Mouse (Mus musculus) stomach, embryonic 14.5 days (tissue): Measurements from ENCODE around the gene Cd4. TPM values are rescaled to one million over a fixed set of nuclear protein-coding genes. Genes with fewer than 3 reads are reported as not detected.

ENCODE experiments used
- ATAC-seq: fragments of 200-750 bp; cut with Nextera tagmentation; 2 replicates; pipeline ENCODE4 v1.8.0; 2017; ENCODE audit warnings: low read depth, moderate TSS enrichment; ENCODE audit not compliant: insufficient number of reproducible peaks, insufficient read depth, low FRiP score
- H3K27ac ChIP-seq: fragments of 300-500 bp; sonication (generic); 2 replicates; pipeline ENCODE4 v1.5.1; 2014; ENCODE audit warnings: mild to moderate bottlenecking, low read length, moderate library complexity, mixed read lengths
- H3K27me3 ChIP-seq: fragments of 300-500 bp; sonication (generic); 2 replicates; pipeline ENCODE4 v1.6.1; 2014; ENCODE audit warnings: low read length, control low read depth, mixed read lengths; ENCODE audit not compliant: control insufficient read depth, insufficient read depth
- H3K36me3 ChIP-seq: fragments of 300-500 bp; sonication (generic); 2 replicates; pipeline ENCODE4 v1.6.1; 2014; ENCODE audit warnings: mild to moderate bottlenecking, control low read depth, low read length, moderate library complexity, mixed read lengths; ENCODE audit not compliant: control insufficient read depth, insufficient read depth
- H3K4me1 ChIP-seq: fragments of 300-500 bp; sonication (generic); 2 replicates; pipeline ENCODE4 v1.6.1; 2014; ENCODE audit warnings: low read length, control low read depth, mixed read lengths; ENCODE audit not compliant: control insufficient read depth, insufficient read depth
- H3K4me2 ChIP-seq: fragments of 300-500 bp; sonication (generic); replicated peaks from 2 replicates; pipeline ENCODE4 v1.6.1; 2014; ENCODE audit warnings: low read depth, low read length, control low read depth
- H3K4me3 ChIP-seq: fragments of 300-500 bp; sonication (generic); 2 replicates; pipeline ENCODE4 v1.5.1; 2014; ENCODE audit warnings: low read depth, low read length, control low read depth
- H3K9ac ChIP-seq: fragments of 300-500 bp; sonication (generic); replicated peaks from 2 replicates; pipeline ENCODE4 v1.6.1; 2014; ENCODE audit warnings: low read depth, mild to moderate bottlenecking, control low read depth, low read length, moderate library complexity, mixed read lengths
- H3K9me3 ChIP-seq: fragments of 300-500 bp; sonication (generic); 2 replicates; pipeline ENCODE4 v1.6.1; 2016; ENCODE audit warnings: low read depth, low read length, control low read depth; ENCODE audit not compliant: control insufficient read depth
- WGBS: fragments of 180-500 bp; shearing (Covaris S2); extraction: QIAGEN DNeasy Blood & Tissue Kit; methylation state at CpG from one replicate; pipeline ENCODE4 v1.1.7; 2014; 5-methylcytosine and 5-hydroxymethylcytosine counted together
- polyA plus RNA-seq: library from polyadenylated mRNA; unstranded; fragments of >200 nt; fragmentation: Nextera tagmentation; extraction: Ambion mirVana; gene quantifications from 2 replicates; pipeline ENCODE4 v1.2.1, GENCODE M21; 2014

The Cd4 gene
- polyA plus RNA-seq = 0.28 and 0.43 TPM in 2 replicates

GRCm38 (mm10) chr6:124887986-124888385, at the start of gene Cd4:
Gene Cd4, minus strand, starts transcription at chr6:124888221.
- ATAC-seq = no peak
- 73% methylated on average over 9 of the region's 9 CpGs for WGBS

GRCm38 (mm10) chr6:124937493-124937892, 49.5 kb upstream of the Cd4 start:
- Histone ChIP-seq H3K27ac (no peak overlapping the region), H3K9me3 (no peaks in the 10 kb centered on the region), H3K4me2 (no peak overlapping the region), H3K27me3 (no peaks in the 10 kb centered on the region), H3K4me3 (no peak overlapping the region), H3K9ac (no peak overlapping the region), H3K4me1 (peaks cover 4% of the 10 kb centered on the region), H3K36me3 (peaks cover 53% of the 10 kb centered on the region)
- 70% methylated on average over 2 of the region's 2 CpGs for WGBS
- ATAC-seq = no peak

More at GRCm38 (mm10) chr6:124887986-124888385, at the start of gene Cd4:
- H3K27me3 ChIP-seq = no peaks in the 10 kb centered on the region
- no peak within 1 kb of the TSS for H3K4me2 ChIP-seq
- no peak within 1 kb of the TSS for H3K27ac ChIP-seq
- no peaks in the 10 kb centered on the region for H3K36me3 ChIP-seq
- H3K9ac ChIP-seq = no peak within 1 kb of the TSS
- H3K4me1 ChIP-seq = no peaks in the 10 kb centered on the region
- no peaks in the 10 kb centered on the region for H3K9me3 ChIP-seq
- H3K4me3 ChIP-seq = no peak within 1 kb of the TSS

GRCm38 (mm10) chr6:124936681-124937080, 48.7 kb upstream of the Cd4 start:
- H3K4me3 ChIP-seq = no peak overlapping the region
- H3K36me3 ChIP-seq = peaks cover 53% of the 10 kb centered on the region
- H3K27me3 ChIP-seq = no peaks in the 10 kb centered on the region
- H3K4me1 ChIP-seq = peaks cover 8% of the 10 kb centered on the region
- no peak overlapping the region for H3K4me2 ChIP-seq
- H3K9ac ChIP-seq = no peak overlapping the region
- WGBS = 68% methylated on average over 1 of the region's 1 CpGs
- no peaks in the 10 kb centered on the region for H3K9me3 ChIP-seq
- ATAC-seq = no peak
- no peak overlapping the region for H3K27ac ChIP-seq

- Histone ChIP-seq H3K9me3 (no peaks in the 10 kb centered on the region), H3K27ac (no peak overlapping the region), H3K36me3 (peaks cover 53% of the 10 kb centered on the region), H3K27me3 (no peaks in the 10 kb centered on the region), H3K4me2 (no peak overlapping the region), H3K4me3 (no peak overlapping the region), H3K4me1 (peaks cover 11% of the 10 kb centered on the region), H3K9ac (no peak overlapping the region)
- ATAC-seq = no peak
- WGBS = 93% methylated on average over 7 of the region's 7 CpGs
Observed at GRCm38 (mm10) chr6:124934670-124935069, 46.6 kb upstream of the Cd4 start.

- Histone ChIP-seq H3K27ac (no peak overlapping the region), H3K4me3 (no peak overlapping the region), H3K9ac (no peak overlapping the region), H3K9me3 (no peaks in the 10 kb centered on the region), H3K27me3 (no peaks in the 10 kb centered on the region), H3K4me2 (peak overlapping the region; percentile 95), H3K36me3 (peaks cover 47% of the 10 kb centered on the region), H3K4me1 (peaks cover 11% of the 10 kb centered on the region)
- no peak for ATAC-seq
- 94% methylated on average over 3 of the region's 3 CpGs for WGBS
Observed at GRCm38 (mm10) chr6:124933127-124933526, 45.1 kb upstream of the Cd4 start.

GRCm38 (mm10) chr6:124932314-124932695, 44.3 kb upstream of the Cd4 start:
- Histone ChIP-seq H3K9me3 (no peaks in the 10 kb centered on the region), H3K4me1 (peaks cover 11% of the 10 kb centered on the region), H3K4me3 (peak overlapping the region; percentile 78), H3K36me3 (peaks cover 39% of the 10 kb centered on the region), H3K9ac (peak overlapping the region; percentile 81), H3K4me2 (peak overlapping the region; percentile 95), H3K27ac (peak overlapping the region; percentile 94), H3K27me3 (no peaks in the 10 kb centered on the region)
- no peak for ATAC-seq
- WGBS = 40% methylated on average over 12 of the region's 12 CpGs

GRCm38 (mm10) chr6:124931525-124932313, 43.7 kb upstream of the Cd4 start:
- Histone ChIP-seq H3K4me3 (peak overlapping the region; percentile 78), H3K27ac (peak overlapping the region; percentile 94), H3K27me3 (no peaks in the 10 kb centered on the region), H3K4me2 (peak overlapping the region; percentile 95), H3K4me1 (peaks cover 11% of the 10 kb centered on the region), H3K36me3 (peaks cover 35% of the 10 kb centered on the region), H3K9me3 (no peaks in the 10 kb centered on the region), H3K9ac (peak overlapping the region; percentile 81)
- WGBS = 2% methylated on average over 48 of the region's 48 CpGs
- ATAC-seq = peak; percentile 11

- Histone ChIP-seq H3K9ac (peak within 1 kb of the TSS; percentile 81), H3K4me2 (peak within 1 kb of the TSS; percentile 95), H3K27me3 (no peaks in the 10 kb centered on the region), H3K36me3 (peaks cover 27% of the 10 kb centered on the region), H3K9me3 (no peaks in the 10 kb centered on the region), H3K27ac (peak within 1 kb of the TSS; percentile 94), H3K4me3 (peak within 1 kb of the TSS; percentile 78), H3K4me1 (peaks cover 15% of the 10 kb centered on the region)
- peak; percentile 94 for ATAC-seq
- WGBS = under 1% methylated on average over 59 of the region's 64 CpGs
Observed at GRCm38 (mm10) chr6:124930754-124931524, 42.9 kb upstream of the Cd4 start, which contains the start of gene Mlf2. Gene Mlf2, plus strand, starts transcription at chr6:124931386.
